In genomic region chr2:169722341-169722740, GRCm38 (mm10) we compare ENCODE assay signal across 15 mouse cellular contexts.
DNase-seq lines count a peak whose midpoint lies in the region; ATAC-seq lines count a peak whose summit lies in the region.
"Had no signal": no experiment of that assay in that cellular context is flagged by ENCODE, and none has a peak within 500 bp of the region (broad histone marks: within the 10 kb centered on the region; RNA-seq: fewer than 3 reads in every experiment).

No protein-coding gene starts in this region.

- H3K36me3 ChIP-seq in hindbrain, embryonic 14.5 days (replicated peaks; ENCODE audit: control insufficient read depth, insufficient read depth), result no peaks in the 10 kb centered on the region
- H3K36me3 ChIP-seq: limb, embryonic 12.5 days; midbrain, embryonic 15.5 days had no signal

- peaks cover 29% of the 10 kb centered on the region for H3K4me1 ChIP-seq in brown adipose tissue, adult 24 weeks (ENCODE audit: control insufficient read depth, insufficient read depth, insufficient read length, low read length)
- H3K4me1 ChIP-seq in hindbrain, embryonic 14.5 days (replicated peaks; ENCODE audit: control insufficient read depth, insufficient read depth, low read length), result peaks cover 31% of the 10 kb centered on the region

- ATAC-seq in hindbrain, embryonic 14.5 days (ENCODE audit: low FRiP score), result no peak
- no peak for ATAC-seq in megakaryocyte, adult 5-6 weeks (ENCODE audit: poor library complexity, severe bottlenecking)
- ATAC-seq: forebrain, postnatal 0 days; midbrain, embryonic 15.5 days; Patski had no signal

- peak overlapping the region; percentile 89 for H3K27ac ChIP-seq in brown adipose tissue, adult 24 weeks (replicated peaks; ENCODE audit: low read depth, low read length)
- peak overlapping the region; percentile 63 for H3K27ac ChIP-seq in hindbrain, embryonic 14.5 days
- H3K27ac ChIP-seq: limb, embryonic 12.5 days; midbrain, embryonic 15.5 days had no signal

- H3K9ac ChIP-seq in hindbrain, embryonic 14.5 days, result no peak overlapping the region
- H3K9ac ChIP-seq: forebrain, postnatal 0 days; limb, embryonic 12.5 days; midbrain, embryonic 15.5 days had no signal

- no peak overlapping the region for H3K4me3 ChIP-seq in brown adipose tissue, adult 24 weeks (ENCODE audit: insufficient read depth, low read depth, low read length)
- H3K4me3 ChIP-seq in hindbrain, embryonic 14.5 days (replicated peaks; ENCODE audit: low read length), result no peak overlapping the region
- H3K4me3 ChIP-seq: limb, embryonic 12.5 days; midbrain, embryonic 15.5 days had no signal

- H3K27me3 ChIP-seq in hindbrain, embryonic 14.5 days (ENCODE audit: control insufficient read depth, insufficient read depth, low read length), result no peaks in the 10 kb centered on the region
- H3K27me3 ChIP-seq: CH12.LX; limb, embryonic 12.5 days; midbrain, embryonic 15.5 days; Patski had no signal

- H3K9me3 ChIP-seq in hindbrain, embryonic 14.5 days (ENCODE audit: control insufficient read depth, low read length), result no peaks in the 10 kb centered on the region
- H3K9me3 ChIP-seq: limb, embryonic 12.5 days; midbrain, embryonic 15.5 days had no signal

- WGBS in hindbrain, embryonic 14.5 days, result 65% methylated on average over 6 of the region's 6 CpGs

- H3K4me2 ChIP-seq in hindbrain, embryonic 14.5 days (replicated peaks), result no peak overlapping the region; the same call in 1 of the 2 replicates
- H3K4me2 ChIP-seq: limb, embryonic 12.5 days had no signal

- DNase-seq in kidney, adult 9 months, result peak; percentile 26
- DNase-seq in kidney, adult 11 months, result no peak
- DNase-seq in hindbrain, embryonic 14.5 days (ENCODE audit: low spot score), result no peak
- DNase-seq in kidney, postnatal 36 days, result peak; percentile 44 to 46
- DNase-seq in c-Kit-positive CD71-positive TER-119-positive erythroid progenitor cells, embryonic 14.5 days (ENCODE audit: low spot score), result no peak
- DNase-seq: cerebellum, adult 11 months; forebrain, postnatal 0 days; gastrocnemius, postnatal 36 days; right cerebral cortex, postnatal 14 days had no signal

Comparison
In these comparisons a context has a peak if more than half of its experiments do, and no peak if none do; other contexts are left out.
1. DNase-seq: peak in kidney, adult 9 months (single experiment) and kidney, postnatal 36 days (2 of 2); none in kidney, adult 11 months (single experiment), hindbrain, embryonic 14.5 days (single experiment) and c-Kit-positive CD71-positive TER-119-positive erythroid progenitor cells, embryonic 14.5 days (single experiment).